Mouse (Mus musculus) ES-E14 (cell line): ENCODE measurements around the gene Ablim1. TPM values are rescaled to one million over a fixed set of nuclear protein-coding genes. Genes with fewer than 3 reads are reported as not detected.

Source experiments
- DNase-seq: peaks from one replicate; pipeline ENCODE4 v3.0.0-alpha.2; 2013; ENCODE audit warnings: low read depth, low spot score
- H3K27ac ChIP-seq: 2 replicates; pipeline ENCODE4 v1.5.1; 2012; ENCODE audit warnings: low read depth, mild to moderate bottlenecking, low read length, moderate library complexity, mixed read lengths; ENCODE audit not compliant: poor library complexity, insufficient read depth, severe bottlenecking
- H3K36me3 ChIP-seq: 2 replicates; pipeline ENCODE4 v1.6.1; 2012; ENCODE audit warnings: mild to moderate bottlenecking, low read length, moderate library complexity, mixed read lengths; ENCODE audit not compliant: control insufficient read depth, poor library complexity, insufficient read depth, severe bottlenecking
- H3K4me1 ChIP-seq, 2 experiments: fragments of 150-350 bp in 1 of 2; sonication (generic) in 1 of 2; 2 replicates each; pipeline ENCODE4 v1.6.1; 2012; ENCODE audit warnings: low read length in 2 of 2, mild to moderate bottlenecking in 1 of 2, mixed read lengths in 1 of 2; ENCODE audit not compliant: control insufficient read depth in 2 of 2, insufficient read depth in 2 of 2, poor library complexity in 1 of 2
- H3K4me3 ChIP-seq, 2 experiments: fragments of 150-350 bp in 1 of 2; sonication (generic) in 1 of 2; 2 replicates each; pipeline ENCODE4 v1.5.1; 2012; ENCODE audit warnings: low read length in 2 of 2, low read depth in 1 of 2, mild to moderate bottlenecking in 1 of 2, mixed read lengths in 1 of 2; ENCODE audit not compliant: insufficient read depth in 1 of 2, poor library complexity in 1 of 2, severe bottlenecking in 1 of 2
- H3K9ac ChIP-seq: 2 replicates; pipeline ENCODE4 v1.6.1; 2012; ENCODE audit warnings: low read depth, mild to moderate bottlenecking, low read length, mixed read lengths; ENCODE audit not compliant: poor library complexity, insufficient read depth, severe bottlenecking
- H3K9me3 ChIP-seq: fragments of 150-350 bp; sonication (generic); 2 replicates; pipeline ENCODE4 v1.6.1; 2012; ENCODE audit warnings: low read depth, mild to moderate bottlenecking, low read length; ENCODE audit not compliant: control insufficient read depth, insufficient read depth
- CHD2 ChIP-seq: IDR thresholded peaks from 2 replicates; pipeline ENCODE4 v1.6.1; 2014; ENCODE audit warnings: mild to moderate bottlenecking, low read depth, low read length, inconsistent platforms
- HCFC1 ChIP-seq: IDR thresholded peaks from 2 replicates; pipeline ENCODE4 v1.6.1; 2012; ENCODE audit warnings: low read length, inconsistent platforms, borderline replicate concordance; ENCODE audit not compliant: insufficient read depth
- MAFK ChIP-seq: IDR thresholded peaks from 2 replicates; pipeline ENCODE4 v1.6.1; 2014; ENCODE audit warnings: mild to moderate bottlenecking, low read depth, low read length, inconsistent platforms; ENCODE audit not compliant: insufficient read depth
- ZC3H11A ChIP-seq: IDR thresholded peaks from 2 replicates; pipeline ENCODE4 v1.6.1; 2012; ENCODE audit warnings: low read depth, mild to moderate bottlenecking, inconsistent platforms, low read length, borderline replicate concordance
- ZNF384 ChIP-seq: IDR thresholded peaks from 2 replicates; pipeline ENCODE4 v1.6.1; 2012; ENCODE audit warnings: low read depth, low read length, inconsistent platforms
- in situ Hi-C, 2 experiments: fragments of 600-800 bp; cut with MboI; formaldehyde crosslinking; loops; one replicate each; pipeline ENCODE4 v1.15.1; 2025; ENCODE audit warnings: low sequenced_read_pairs in 2 of 2, inconsistent platforms in 1 of 2; ENCODE audit not compliant: unreplicated experiment in 2 of 2
- total RNA-seq: library from RNA; depleted of rRNA; stranded (reverse); fragments of 300-350 nt; gene quantifications from 2 replicates; pipeline ENCODE4 v1.2.3, GENCODE M21; 2012

The Ablim1 gene
- total RNA-seq, 1 experiment, result 5.4 TPM

DNA sequence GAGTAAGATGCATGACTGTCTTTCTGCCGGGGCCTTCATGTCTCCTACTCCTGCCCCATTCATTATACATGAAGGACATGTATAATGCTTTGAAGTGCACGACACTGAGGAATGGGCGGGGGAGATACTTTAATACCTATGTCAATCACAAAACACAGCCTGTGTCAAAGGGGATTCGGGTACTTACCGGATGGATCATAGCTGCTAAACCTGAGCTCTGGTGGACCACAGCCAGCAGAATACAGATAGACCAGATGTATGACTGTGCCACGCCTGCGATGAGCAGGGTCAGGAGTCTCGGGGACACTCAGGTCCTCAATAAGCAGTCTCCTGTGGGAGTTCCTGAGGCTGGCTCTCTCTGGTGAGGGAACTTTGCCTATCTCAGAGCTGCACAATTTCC is 99.2 kb downstream of the Ablim1 start:
- Histone ChIP-seq H3K36me3 (no peaks in the 10 kb centered on the region), H3K9me3 (no peaks in the 10 kb centered on the region), H3K4me1 (no peaks in the 10 kb centered on the region), H3K4me3 (no peak overlapping the region), H3K27ac (no peak overlapping the region), H3K9ac (no peak overlapping the region)
- no peak for TF ChIP-seq HCFC1
- TF ChIP-seq ZC3H11A, result no peak
- TF ChIP-seq ZNF384, result no peak
- TF ChIP-seq CHD2, result no peak
- no peak for TF ChIP-seq MAFK
- in situ Hi-C loops, result no loop called here
- no peak for DNase-seq

DNA sequence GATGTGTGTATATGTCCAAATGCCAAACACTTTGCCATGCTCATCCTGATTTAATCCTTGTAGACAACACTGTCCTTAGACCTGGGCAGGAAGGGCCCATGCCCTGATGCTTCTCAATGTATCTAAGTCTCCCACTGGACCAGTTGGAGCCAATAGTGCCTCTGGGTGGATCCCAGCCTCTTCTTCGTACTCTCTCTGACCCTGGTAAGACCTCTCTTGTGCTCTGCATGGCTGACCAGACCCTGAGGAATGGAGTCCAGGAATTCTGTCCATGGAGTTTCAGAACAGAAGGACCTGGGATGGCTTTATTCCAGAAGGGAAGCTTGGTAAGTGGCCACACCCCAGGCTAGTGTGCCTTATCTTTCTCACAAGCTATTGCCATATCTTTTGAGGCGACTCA is 102.3 kb downstream of the Ablim1 start:
- Histone ChIP-seq H3K36me3 (no peaks in the 10 kb centered on the region), H3K9ac (no peak overlapping the region), H3K27ac (no peak overlapping the region), H3K4me3 (no peak overlapping the region), H3K9me3 (no peaks in the 10 kb centered on the region), H3K4me1 (no peaks in the 10 kb centered on the region)
- TF ChIP-seq CHD2 (no peak), HCFC1 (no peak), ZNF384 (no peak), MAFK (no peak), ZC3H11A (no peak)
- DNase-seq, result no peak
- in situ Hi-C loops, result no loop called here

- Histone ChIP-seq H3K9ac (no peak overlapping the region), H3K36me3 (no peaks in the 10 kb centered on the region), H3K9me3 (no peaks in the 10 kb centered on the region), H3K4me3 (no peak overlapping the region), H3K4me1 (no peaks in the 10 kb centered on the region), H3K27ac (no peak overlapping the region)
- TF ChIP-seq ZNF384 (no peak), CHD2 (no peak), ZC3H11A (no peak), HCFC1 (no peak), MAFK (no peak)
- in situ Hi-C loops, result no loop called here
- no peak for DNase-seq
Measured at GRCm38 (mm10) chr19:57211444-57212111, 103.1 kb downstream of the Ablim1 start.

DNA sequence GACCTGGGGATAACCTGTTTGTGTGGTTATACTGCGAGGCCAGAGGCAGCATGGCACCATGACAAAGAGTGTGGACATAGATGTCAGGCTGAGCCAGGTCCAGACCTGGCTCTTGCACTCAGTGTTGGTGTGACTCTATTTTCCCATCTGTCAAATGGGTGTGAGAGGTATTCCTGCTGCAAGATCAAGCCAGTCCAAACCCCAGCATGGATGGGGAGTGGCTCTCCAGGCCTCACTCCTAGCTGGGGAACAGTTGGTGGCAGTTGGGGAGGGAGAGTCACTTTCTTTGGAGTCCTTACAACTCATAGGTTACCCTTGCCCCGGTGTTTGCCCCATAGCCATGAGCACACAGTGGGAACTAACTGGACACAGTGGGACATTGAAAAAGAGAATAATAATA is 103.8 kb downstream of the Ablim1 start:
- Histone ChIP-seq H3K36me3 (no peaks in the 10 kb centered on the region), H3K4me3 (no peak overlapping the region), H3K27ac (no peak overlapping the region), H3K4me1 (no peaks in the 10 kb centered on the region), H3K9me3 (no peaks in the 10 kb centered on the region), H3K9ac (no peak overlapping the region)
- in situ Hi-C loops, result no loop called here
- DNase-seq, result no peak
- TF ChIP-seq HCFC1 (no peak), MAFK (no peak), ZC3H11A (no peak), CHD2 (no peak), ZNF384 (no peak)

DNA sequence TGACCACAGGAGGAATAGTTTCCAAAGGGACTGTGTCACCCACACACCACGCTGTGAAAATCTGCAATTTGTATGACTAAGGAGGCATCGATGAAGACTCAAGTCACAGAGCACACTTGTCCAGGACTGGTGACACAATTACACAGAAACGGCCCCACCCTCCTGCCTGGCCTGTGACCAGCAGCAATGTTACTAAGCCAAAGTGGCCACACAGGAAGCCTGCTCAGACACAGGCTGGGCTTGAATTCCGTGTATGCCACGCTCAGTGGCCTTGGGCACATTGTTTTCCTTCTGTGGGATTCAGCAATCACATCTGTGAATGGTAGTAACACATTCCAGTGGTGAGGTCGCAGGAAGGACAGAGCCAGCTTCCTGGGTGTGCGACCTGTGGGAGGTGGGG is 110.6 kb downstream of the Ablim1 start:
- Histone ChIP-seq H3K36me3 (no peaks in the 10 kb centered on the region), H3K9ac (no peak overlapping the region), H3K4me3 (no peak overlapping the region), H3K4me1 (peaks cover 4 to 13% of the 10 kb centered on the region in 2 experiments; a peak in 3 of 4 replicates), H3K27ac (no peak overlapping the region), H3K9me3 (no peaks in the 10 kb centered on the region)
- in situ Hi-C loops, result no loop called here
- DNase-seq, result no peak
- TF ChIP-seq HCFC1 (no peak), ZNF384 (no peak), CHD2 (no peak), ZC3H11A (no peak), MAFK (no peak)
